Mouse (Mus musculus): ENCODE measurements around the gene Mcub.

- TF ChIP-seq CTCF (IDR thresholded peaks at IDR 0.05; ENCODE audit: low read depth, low read length) (no peak), POLR2A (IDR thresholded peaks at IDR 0.05; ENCODE audit: extremely low read depth, insufficient read depth, low read length) (no peak)
Observed at GRCm38 (mm10) chr3:130000926-130001325, 30.9 kb upstream of the Mcub start.

Data from liver, adult 2 months (tissue).